Mouse (Mus musculus) cerebellum, adult 2 months (tissue): ENCODE data around the gene Hhat.

Experiments used
- CTCF ChIP-seq: fragments of 200-500 bp; IDR thresholded peaks from 2 replicates; pipeline ENCODE4 v1.5.1; 2011; ENCODE audit warnings: low read depth, mild to moderate bottlenecking, control low read depth, low read length, moderate library complexity, borderline replicate concordance; ENCODE audit not compliant: insufficient read depth
- POLR2A ChIP-seq: fragments of 200-500 bp; IDR thresholded peaks from 2 replicates; pipeline ENCODE4 v1.6.1; 2011; ENCODE audit warnings: low read length, control low read depth, borderline replicate concordance; ENCODE audit not compliant: insufficient read depth

- TF ChIP-seq CTCF: no peak
- TF ChIP-seq POLR2A: no peak
Observed at GRCm38 (mm10) chr1:192663092-192663491, 107.9 kb downstream of the Hhat start.
